Mouse (Mus musculus) lung, postnatal 4 days (tissue): ENCODE data around the gene Prr7.

Source experiments
- DNase-seq, 2 experiments: peaks; one replicate each; pipeline ENCODE4 v3.0.0; 2021

Gene Prr7

GRCm38 (mm10) chr13:55449205-55449604 lies 14.9 kb upstream of the Prr7 start:
- DNase-seq = no peak

- peak; percentile 45 to 62 for DNase-seq
Measured at GRCm38 (mm10) chr13:55449679-55450441, 14.2 kb upstream of the Prr7 start.

GRCm38 (mm10) chr13:55450511-55450980 lies 13.5 kb upstream of the Prr7 start:
- DNase-seq = peak in 1 of 2 experiments; percentile 58

DNA sequence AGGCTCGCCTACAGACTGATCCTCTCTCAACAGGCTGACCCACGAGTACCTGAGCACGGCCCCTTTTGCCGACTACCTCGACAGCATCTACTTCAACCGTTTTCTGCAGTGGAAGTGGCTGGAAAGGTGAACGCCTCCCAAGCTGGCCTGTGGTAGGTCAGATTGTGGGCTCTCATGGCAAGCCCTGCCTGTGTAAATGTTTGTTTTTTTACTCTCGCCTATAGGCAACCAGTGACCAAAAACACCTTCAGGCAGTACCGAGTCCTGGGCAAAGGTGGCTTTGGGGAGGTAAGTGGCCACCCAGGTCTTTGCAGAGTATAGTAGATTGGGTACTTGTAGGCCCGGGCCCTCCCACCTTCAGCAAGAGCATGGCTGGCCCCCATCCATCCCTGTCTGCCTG lies 12.8 kb upstream of the Prr7 start:
- DNase-seq = no peak

DNA sequence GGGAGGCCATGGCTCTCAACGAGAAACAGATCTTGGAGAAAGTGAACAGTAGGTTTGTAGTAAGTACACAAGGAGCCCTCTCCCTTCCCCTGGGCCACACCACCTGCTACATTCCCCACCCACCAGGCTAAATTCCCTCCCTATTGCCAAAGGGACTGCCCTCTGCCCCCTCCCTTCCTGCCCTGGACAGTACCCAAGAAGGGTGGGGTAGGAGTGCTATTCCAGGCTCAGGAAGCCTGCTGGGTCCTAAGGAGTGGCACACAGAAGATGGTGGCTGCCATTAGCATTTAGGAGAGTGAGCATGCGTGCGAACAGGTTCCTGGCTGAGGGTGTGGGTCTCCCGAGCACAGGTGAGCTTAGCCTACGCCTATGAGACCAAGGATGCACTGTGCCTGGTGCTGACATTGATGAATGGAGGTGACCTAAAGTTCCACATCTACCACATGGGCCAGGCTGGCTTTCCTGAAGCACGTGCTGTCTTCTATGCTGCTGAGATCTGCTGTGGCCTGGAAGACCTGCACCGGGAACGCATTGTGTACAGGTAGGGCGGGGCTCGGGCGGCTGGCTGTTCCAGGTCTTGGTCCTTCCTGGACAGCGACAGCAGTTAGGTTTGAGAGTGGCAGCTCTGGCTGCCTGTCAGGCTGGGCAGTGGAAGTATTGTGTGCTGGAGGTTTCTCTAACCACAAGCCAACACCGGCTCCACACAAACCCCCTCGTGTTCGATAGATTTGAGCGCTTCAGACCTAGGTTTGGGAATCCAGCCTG lies 12.1 kb upstream of the Prr7 start:
- peak in 1 of 2 experiments; percentile 56 for DNase-seq

DNA sequence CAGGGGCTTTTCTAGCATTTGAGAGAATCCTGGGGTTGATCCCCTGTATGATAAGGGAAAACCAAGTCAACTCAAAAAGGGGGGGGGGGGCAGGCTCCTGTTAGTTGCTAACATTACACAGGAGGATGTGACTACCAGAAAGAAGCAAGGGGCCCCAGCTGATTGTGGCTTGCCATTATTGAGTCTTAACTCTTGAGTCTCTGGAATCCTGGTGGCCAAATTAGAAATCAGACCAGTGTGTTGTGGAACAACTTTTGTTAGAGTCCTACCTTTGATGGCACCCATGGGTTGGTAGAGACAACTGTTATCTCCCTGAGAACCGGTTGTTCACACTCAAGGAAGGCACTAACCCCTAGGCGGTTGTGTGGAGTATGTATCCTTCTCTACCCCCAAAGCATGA lies 1.1 kb upstream of the Prr7 start:
- DNase-seq = no peak

DNA sequence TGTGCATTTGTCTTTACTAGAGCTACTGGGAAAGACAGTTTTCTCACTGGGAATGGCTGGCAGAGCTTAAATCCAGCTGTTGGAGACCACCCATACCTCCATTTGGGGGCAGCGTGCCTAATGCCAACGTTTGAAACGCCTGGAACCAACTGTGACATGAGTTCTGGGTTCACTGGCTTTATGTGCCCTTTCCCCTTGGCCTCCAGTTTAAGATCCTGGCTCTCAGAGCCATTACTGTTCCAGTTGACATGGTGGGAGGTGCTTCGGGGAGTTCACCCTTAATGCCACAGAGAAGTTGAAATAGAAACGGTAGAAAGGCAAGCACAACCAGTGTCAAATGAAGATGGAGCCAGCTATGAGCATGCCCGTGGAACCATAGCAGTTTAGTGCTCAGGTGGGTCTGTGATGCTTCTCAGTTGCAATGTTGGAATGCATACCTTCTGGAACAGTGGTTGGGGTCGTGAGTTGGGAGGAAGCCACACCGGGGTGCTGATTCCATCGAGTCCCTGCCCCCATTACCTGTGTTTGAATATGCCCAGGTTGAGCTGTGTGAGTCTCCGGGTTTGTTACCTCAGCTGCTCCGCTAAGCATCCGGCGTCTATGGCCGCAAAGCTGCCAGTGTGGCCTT lies 554 bp upstream of the Prr7 start:
- no peak for DNase-seq

GRCm38 (mm10) chr13:55465184-55465583 lies 1.1 kb downstream of the Prr7 start:
- DNase-seq = no peak

- no peak for DNase-seq
Measured at GRCm38 (mm10) chr13:55465830-55466440, 1.9 kb downstream of the Prr7 start.

GRCm38 (mm10) chr13:55468851-55469560 lies 4.9 kb downstream of the Prr7 start:
- DNase-seq = peak; percentile 69 to 72

GRCm38 (mm10) chr13:55470372-55470771 lies 6.3 kb downstream of the Prr7 start:
- no peak for DNase-seq

DNA sequence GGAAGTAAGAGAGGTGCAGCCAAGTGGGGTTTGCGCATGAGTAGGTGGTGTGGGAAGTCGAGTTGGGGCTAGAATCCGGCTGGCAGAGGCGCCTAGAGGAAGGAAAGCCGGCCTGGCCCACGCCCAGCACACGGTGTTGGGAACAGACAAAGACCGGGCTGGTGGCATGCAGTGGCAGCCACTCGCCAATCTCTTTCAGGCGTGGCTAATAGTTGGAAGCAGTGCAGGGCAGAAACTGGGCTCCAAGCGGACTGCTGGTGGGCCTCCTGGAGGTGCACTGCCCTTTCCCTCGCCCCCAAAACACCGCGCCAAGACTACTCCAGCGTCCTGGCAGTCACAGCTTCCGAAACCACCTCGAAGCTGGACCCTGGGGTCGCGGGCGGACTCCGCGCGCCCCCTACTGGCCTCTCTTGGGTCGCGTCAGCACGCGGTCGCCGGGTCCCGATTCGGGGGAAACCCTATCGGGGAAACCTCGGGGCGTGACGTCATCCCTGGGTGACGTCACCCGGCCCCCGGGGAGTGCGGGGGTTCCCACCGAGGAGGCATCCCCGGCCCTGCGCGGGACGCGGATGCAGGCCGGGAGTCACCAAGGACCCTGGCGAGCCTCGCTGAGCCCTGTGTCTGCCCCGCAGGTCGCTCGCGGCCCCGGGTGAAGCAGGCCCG lies 7.2 kb downstream of the Prr7 start:
- peak; percentile 91 to 92 for DNase-seq

DNA sequence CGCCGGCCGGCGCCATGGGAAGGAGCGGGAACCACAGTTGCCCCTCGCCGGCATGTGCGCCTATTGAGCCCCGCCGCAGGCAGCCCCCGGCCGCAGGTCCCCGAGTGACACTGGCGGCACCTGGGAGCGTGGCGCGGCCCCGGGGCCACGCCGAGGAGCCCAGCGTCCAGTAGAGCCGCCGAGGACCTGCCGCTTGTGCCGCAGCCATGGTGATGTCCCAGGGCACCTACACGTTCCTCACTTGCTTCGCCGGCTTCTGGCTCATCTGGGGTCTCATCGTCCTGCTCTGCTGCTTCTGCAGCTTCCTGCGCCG lies 7.7 kb downstream of the Prr7 start:
- DNase-seq = no peak

DNA sequence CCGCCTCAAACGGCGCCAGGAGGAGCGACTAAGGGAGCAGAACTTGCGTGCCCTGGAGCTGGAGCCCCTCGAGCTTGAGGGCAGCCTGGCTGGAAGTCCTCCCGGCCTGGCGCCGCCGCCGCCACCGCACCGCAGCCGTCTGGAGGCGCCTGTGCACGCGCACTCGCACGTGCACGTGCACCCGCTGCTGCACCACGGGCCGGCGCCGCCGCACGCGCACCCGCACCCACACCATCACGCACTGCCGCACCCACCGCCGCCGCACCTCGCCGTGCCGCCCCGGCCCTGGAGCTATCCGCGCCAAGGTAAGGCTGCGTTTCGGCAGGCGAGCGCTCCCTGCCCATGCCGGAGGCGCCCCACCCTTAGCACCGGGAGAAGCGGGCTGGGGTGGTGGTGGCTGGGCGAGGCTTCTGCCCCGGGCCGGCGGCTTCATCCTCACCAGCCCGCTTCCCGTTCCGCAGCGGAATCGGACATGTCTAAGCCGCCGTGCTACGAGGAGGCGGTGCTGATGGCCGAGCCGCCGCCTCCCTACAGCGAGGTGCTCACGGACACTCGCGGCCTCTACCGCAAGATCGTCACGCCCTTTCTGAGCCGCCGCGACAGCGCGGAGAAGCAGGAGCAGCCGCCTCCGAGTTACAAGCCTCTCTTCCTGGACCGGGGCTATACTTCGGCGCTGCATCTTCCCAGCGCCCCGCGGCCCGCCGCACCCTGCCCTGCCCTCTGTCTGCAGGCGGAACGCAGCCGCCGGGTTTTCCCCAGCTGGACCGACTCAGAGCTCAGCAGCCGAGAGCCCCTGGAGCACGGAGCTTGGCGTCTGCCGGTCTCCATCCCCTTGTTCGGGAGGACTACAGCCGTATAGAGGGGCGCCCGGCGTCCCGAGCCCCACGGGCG lies 8.3 kb downstream of the Prr7 start:
- DNase-seq = peak; percentile 68 to 77

- no peak for DNase-seq
Measured at GRCm38 (mm10) chr13:55473076-55473831, 9.2 kb downstream of the Prr7 start.

- DNase-seq = no peak
Measured at GRCm38 (mm10) chr13:55473961-55474360, 9.9 kb downstream of the Prr7 start.

DNA sequence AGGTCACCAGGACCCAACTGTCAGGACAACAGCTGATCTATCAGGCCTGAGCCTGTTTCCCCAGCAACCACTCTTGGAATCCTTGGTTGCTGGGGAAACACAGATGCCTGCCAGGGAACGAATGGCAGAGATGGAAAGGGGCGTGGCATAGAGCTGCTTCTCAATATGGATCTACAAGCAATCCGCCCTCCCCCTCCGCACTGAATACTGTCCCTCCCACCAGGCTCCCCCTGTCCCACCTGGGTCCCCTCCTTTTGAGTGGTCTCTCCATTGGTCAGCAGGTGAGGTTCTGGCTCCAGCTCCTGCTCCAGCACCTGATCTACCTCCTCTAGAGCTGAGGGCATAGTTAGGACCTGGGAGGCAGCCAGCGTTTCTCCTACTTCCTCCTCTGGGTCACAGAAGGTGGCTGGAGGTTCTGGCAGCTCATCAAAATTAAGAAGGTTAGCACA lies 10.6 kb downstream of the Prr7 start:
- no peak for DNase-seq

- DNase-seq = no peak
Measured at GRCm38 (mm10) chr13:55475750-55476149, 11.7 kb downstream of the Prr7 start.

GRCm38 (mm10) chr13:55476256-55476655 lies 12.2 kb downstream of the Prr7 start:
- no peak for DNase-seq

- DNase-seq = no peak
Measured at GRCm38 (mm10) chr13:55477492-55477891, 13.4 kb downstream of the Prr7 start.
